Mouse (Mus musculus) megakaryocyte-erythroid progenitor cell, adult 5-6 weeks (primary cell): Measurements from ENCODE around the gene Yjefn3. TPM values are rescaled to one million over a fixed set of nuclear protein-coding genes. Genes with fewer than 3 reads are reported as not detected.

Experiments used
- ATAC-seq: replicated peaks from 2 replicates; pipeline ENCODE4 v1.8.0; 2016; ENCODE audit warnings: mild to moderate bottlenecking, inconsistent platforms; ENCODE audit not compliant: severe bottlenecking, poor library complexity, low FRiP score, low TSS enrichment
- total RNA-seq, 2 experiments: library from RNA; stranded (forward) in 1 of 2; stranded (reverse) in 1 of 2; fragments of 200-1000, 215-1000 nt in 1 of 2; fragments of >200 nt in 1 of 2; fragmentation: Nextera tagmentation in 1 of 2; gene quantifications; 2 replicates each; pipeline ENCODE4 v1.2.3; 2014 to 2017

Gene Yjefn3
- total RNA-seq, 2 experiments from 2014 or later: not detected

- 0 out of 2 replicates have a peak, but pooled peaks have one; percentile 10 for ATAC-seq
These were observed 51.5 kb downstream of the Yjefn3 start for GRCm38 (mm10) chr8:69850926-69851506.

GRCm38 (mm10) chr8:69849899-69850298, 52.6 kb downstream of the Yjefn3 start:
- ATAC-seq: peak; percentile 76

- ATAC-seq: 0 out of 2 replicates have a peak, but pooled peaks have one; percentile 13
These were observed 53.6 kb downstream of the Yjefn3 start for GRCm38 (mm10) chr8:69848951-69849350.

GRCm38 (mm10) chr8:69847167-69848065, 55.1 kb downstream of the Yjefn3 start:
- no peak for ATAC-seq

Other genes with a start within 250 kb of the Yjefn3 start
- gene Zfp964, start 248.2 kb downstream of the Yjefn3 start, total RNA-seq (2014; fragmentation: Nextera tagmentation): 0.59 TPM in 1 of 2 replicates, not detected in the other
- gene Zfp964, start 248.2 kb downstream of the Yjefn3 start, total RNA-seq (2017): 0.61 and 1.2 TPM in 2 replicates
- gene Zfp869, start 192.0 kb downstream of the Yjefn3 start, total RNA-seq (2014; fragmentation: Nextera tagmentation): 16.3 and 25.8 TPM in 2 replicates
- 21.5 and 42.9 TPM in 2 replicates for gene Zfp869, start 192.0 kb downstream of the Yjefn3 start, total RNA-seq (2017)
- gene Zfp963, start 152.7 kb downstream of the Yjefn3 start, total RNA-seq (2014; fragmentation: Nextera tagmentation): 6.0 and 6.7 TPM in 2 replicates
- 5.0 and 7.4 TPM in 2 replicates for gene Zfp963, start 152.7 kb downstream of the Yjefn3 start, total RNA-seq (2017)
- gene Gm20422, start 127.8 kb downstream of the Yjefn3 start, total RNA-seq (2014; fragmentation: Nextera tagmentation): 1.3 TPM in 1 of 2 replicates, not detected in the other
- gene Gm20422, start 127.8 kb downstream of the Yjefn3 start, total RNA-seq (2017): not detected in 2 replicates
- gene Atp13a1, start 111.5 kb downstream of the Yjefn3 start, total RNA-seq (2014; fragmentation: Nextera tagmentation): 48.8 and 58.1 TPM in 2 replicates
- 13.7 and 23.2 TPM in 2 replicates for gene Atp13a1, start 111.5 kb downstream of the Yjefn3 start, total RNA-seq (2017)
- gene Zfp866, start 111.5 kb downstream of the Yjefn3 start, total RNA-seq (2014; fragmentation: Nextera tagmentation): 26.3 and 29.8 TPM in 2 replicates
- gene Zfp866, start 111.5 kb downstream of the Yjefn3 start, total RNA-seq (2017): 23.4 and 25.7 TPM in 2 replicates
- 15.1 and 65.6 TPM in 2 replicates for gene Gmip, start 94.0 kb downstream of the Yjefn3 start, total RNA-seq (2014; fragmentation: Nextera tagmentation)
- 7.6 and 28.5 TPM in 2 replicates for gene Gmip, start 94.0 kb downstream of the Yjefn3 start, total RNA-seq (2017)
- 2.1 and 2.4 TPM in 2 replicates for gene Lpar2, start 80.3 kb downstream of the Yjefn3 start, total RNA-seq (2014; fragmentation: Nextera tagmentation)
- gene Lpar2, start 80.3 kb downstream of the Yjefn3 start, total RNA-seq (2017): 0.28 and 0.38 TPM in 2 replicates
- 65.9 and 72.8 TPM in 2 replicates for gene Pbx4, start 70.2 kb downstream of the Yjefn3 start, total RNA-seq (2014; fragmentation: Nextera tagmentation)
- gene Pbx4, start 70.2 kb downstream of the Yjefn3 start, total RNA-seq (2017): 20.7 and 33.7 TPM in 2 replicates
- gene Cilp2, start 15.0 kb downstream of the Yjefn3 start, total RNA-seq (2014; fragmentation: Nextera tagmentation): not detected in 2 replicates
- gene Cilp2, start 15.0 kb downstream of the Yjefn3 start, total RNA-seq (2017): not detected in 2 replicates
- 1.4 TPM in 1 of 2 replicates, not detected in the other for gene Tssk6, start 528 bp downstream of the Yjefn3 start, total RNA-seq (2014; fragmentation: Nextera tagmentation)
- gene Tssk6, start 528 bp downstream of the Yjefn3 start, total RNA-seq (2017): 0.15 TPM in 1 of 2 replicates, not detected in the other
- gene Ndufa13, start 154 bp downstream of the Yjefn3 start, total RNA-seq (2014; fragmentation: Nextera tagmentation): 110 and 122 TPM in 2 replicates
- 91.6 and 99.6 TPM in 2 replicates for gene Ndufa13, start 154 bp downstream of the Yjefn3 start, total RNA-seq (2017)
- 75.4 and 89.7 TPM in 2 replicates for gene Gatad2a, start 93.7 kb upstream of the Yjefn3 start, total RNA-seq (2014; fragmentation: Nextera tagmentation)
- gene Gatad2a, start 93.7 kb upstream of the Yjefn3 start, total RNA-seq (2017): 68.7 and 107 TPM in 2 replicates
- gene Mau2, start 140.0 kb upstream of the Yjefn3 start, total RNA-seq (2014; fragmentation: Nextera tagmentation): 45.9 and 62.1 TPM in 2 replicates
- 33.4 TPM in 2 replicates for gene Mau2, start 140.0 kb upstream of the Yjefn3 start, total RNA-seq (2017)
- 24.6 and 26.9 TPM in 2 replicates for gene Sugp1, start 140.1 kb upstream of the Yjefn3 start, total RNA-seq (2014; fragmentation: Nextera tagmentation)
- gene Sugp1, start 140.1 kb upstream of the Yjefn3 start, total RNA-seq (2017): 31.1 and 33.0 TPM in 2 replicates
- gene Tm6sf2, start 170.2 kb upstream of the Yjefn3 start, total RNA-seq (2014; fragmentation: Nextera tagmentation): 0.77 TPM in 1 of 2 replicates, not detected in the other
- not detected in 2 replicates for gene Tm6sf2, start 170.2 kb upstream of the Yjefn3 start, total RNA-seq (2017)
- not detected in 2 replicates for gene Hapln4, start 180.7 kb upstream of the Yjefn3 start, total RNA-seq (2014; fragmentation: Nextera tagmentation)
- gene Hapln4, start 180.7 kb upstream of the Yjefn3 start, total RNA-seq (2017): not detected in 2 replicates
- gene Ncan, start 218.2 kb upstream of the Yjefn3 start, total RNA-seq (2014; fragmentation: Nextera tagmentation): not detected in 2 replicates
- not detected in 2 replicates for gene Ncan, start 218.2 kb upstream of the Yjefn3 start, total RNA-seq (2017)
- gene Nr2c2ap, start 228.6 kb upstream of the Yjefn3 start, total RNA-seq (2014; fragmentation: Nextera tagmentation): 41.3 and 47.8 TPM in 2 replicates
- gene Nr2c2ap, start 228.6 kb upstream of the Yjefn3 start, total RNA-seq (2017): 6.7 and 16.3 TPM in 2 replicates
- 5.6 and 10.7 TPM in 2 replicates for gene Rfxank, start 236.4 kb upstream of the Yjefn3 start, total RNA-seq (2014; fragmentation: Nextera tagmentation)
- gene Rfxank, start 236.4 kb upstream of the Yjefn3 start, total RNA-seq (2017): 9.1 and 18.3 TPM in 2 replicates
- gene Borcs8, start 236.8 kb upstream of the Yjefn3 start, total RNA-seq (2014; fragmentation: Nextera tagmentation): 50.6 and 63.7 TPM in 2 replicates
- gene Borcs8, start 236.8 kb upstream of the Yjefn3 start, total RNA-seq (2017): 28.6 and 44.9 TPM in 2 replicates
- 0.46 and 0.92 TPM in 2 replicates for gene Mef2b, start 237.0 kb upstream of the Yjefn3 start, total RNA-seq (2014; fragmentation: Nextera tagmentation)
- gene Mef2b, start 237.0 kb upstream of the Yjefn3 start, total RNA-seq (2017): not detected in 2 replicates